Mouse (Mus musculus): ENCODE results near the gene Haus6. TPM values are rescaled to one million over a fixed set of nuclear protein-coding genes. Genes with fewer than 3 reads are reported as not detected.

Gene Haus6
- total RNA-seq, 1 experiment from 2014 or later: 18.6 TPM

DNA sequence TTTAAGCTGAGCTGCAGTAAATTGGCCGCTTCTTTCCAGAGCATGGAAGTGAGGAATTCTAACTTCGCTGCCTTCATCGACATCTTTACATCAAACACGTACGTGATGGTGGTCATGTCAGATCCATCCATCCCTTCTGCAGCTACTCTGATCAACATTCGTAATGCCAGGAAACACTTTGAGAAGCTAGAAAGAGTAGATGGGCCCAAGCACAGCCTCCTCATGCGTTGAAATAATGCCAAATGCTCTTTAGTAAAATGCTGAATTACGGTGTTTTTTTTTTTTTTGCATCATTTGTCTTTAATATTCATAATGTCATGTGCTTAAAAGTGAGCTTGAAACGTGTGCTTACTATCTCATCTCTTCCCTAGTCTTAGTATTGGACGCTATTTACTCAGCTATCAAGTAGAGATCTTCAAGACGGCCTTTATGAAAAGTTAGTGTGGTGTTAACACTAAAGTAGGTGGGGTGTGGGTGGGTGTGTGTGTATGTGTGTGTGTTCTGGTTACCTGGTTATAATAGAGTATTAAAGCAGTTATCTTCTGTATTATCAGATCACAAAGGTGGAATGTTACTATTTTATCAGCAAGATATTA, 35.1 kb downstream of the Haus6 start:
- no peak for ATAC-seq (ENCODE audit: extremely low read depth, insufficient number of reproducible peaks, low FRiP score, poor library complexity, severe bottlenecking)

DNA sequence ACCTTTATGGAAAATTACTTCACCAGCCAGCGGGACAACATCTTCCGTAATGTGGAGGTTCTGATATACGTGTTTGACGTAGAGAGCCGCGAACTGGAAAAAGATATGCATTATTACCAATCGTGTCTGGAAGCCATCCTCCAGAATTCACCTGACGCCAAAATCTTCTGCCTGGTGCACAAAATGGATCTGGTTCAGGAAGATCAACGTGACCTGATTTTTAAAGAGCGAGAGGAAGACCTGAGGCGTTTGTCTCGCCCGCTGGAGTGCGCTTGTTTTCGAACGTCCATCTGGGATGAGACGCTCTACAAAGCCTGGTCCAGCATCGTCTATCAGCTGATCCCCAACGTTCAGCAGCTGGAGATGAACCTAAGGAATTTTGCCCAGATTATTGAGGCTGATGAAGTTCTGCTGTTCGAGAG, 35.7 kb downstream of the Haus6 start:
- no peak for ATAC-seq (ENCODE audit: extremely low read depth, insufficient number of reproducible peaks, low FRiP score, poor library complexity, severe bottlenecking)

DNA sequence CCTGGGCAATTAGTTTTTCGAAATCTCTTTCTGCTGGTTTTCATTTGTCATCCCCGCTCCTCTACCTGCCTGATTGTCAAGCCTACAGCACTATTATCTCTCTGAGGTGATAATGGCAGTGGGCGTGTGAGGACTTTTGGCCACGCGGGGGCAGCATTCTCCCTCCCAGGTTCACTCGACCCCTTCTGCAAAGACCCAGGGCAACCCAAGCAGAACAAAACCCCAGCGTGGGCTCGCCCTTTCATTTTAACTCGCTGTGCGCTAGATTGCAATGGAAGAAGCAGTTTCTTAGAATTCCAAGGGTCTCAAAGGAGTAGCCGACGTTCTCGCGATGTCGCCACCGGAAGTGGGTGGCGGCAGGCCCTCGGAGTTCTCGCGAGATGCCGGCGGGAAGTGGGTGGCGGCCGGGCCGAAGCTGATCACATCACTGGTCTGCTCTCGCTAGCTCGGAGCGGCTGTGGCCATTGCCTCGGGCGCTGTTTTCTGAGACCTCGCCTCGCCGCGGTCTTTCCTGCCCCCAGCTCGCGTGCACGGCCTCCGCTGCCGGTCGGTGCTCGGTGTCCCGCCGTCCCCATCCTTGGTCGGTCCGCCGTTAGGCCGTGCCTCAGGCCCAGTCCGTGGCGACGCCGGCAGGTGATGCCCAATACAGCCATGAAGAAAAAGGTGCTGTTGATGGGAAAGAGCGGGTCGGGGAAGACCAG, 36.4 kb downstream of the Haus6 start, which contains the start of gene Rraga:
TSS of gene Rraga (plus strand) at position 386 of the 701 bp plus-strand sequence.
- ATAC-seq (ENCODE audit: extremely low read depth, insufficient number of reproducible peaks, low FRiP score, poor library complexity, severe bottlenecking): peak; percentile 85

DNA sequence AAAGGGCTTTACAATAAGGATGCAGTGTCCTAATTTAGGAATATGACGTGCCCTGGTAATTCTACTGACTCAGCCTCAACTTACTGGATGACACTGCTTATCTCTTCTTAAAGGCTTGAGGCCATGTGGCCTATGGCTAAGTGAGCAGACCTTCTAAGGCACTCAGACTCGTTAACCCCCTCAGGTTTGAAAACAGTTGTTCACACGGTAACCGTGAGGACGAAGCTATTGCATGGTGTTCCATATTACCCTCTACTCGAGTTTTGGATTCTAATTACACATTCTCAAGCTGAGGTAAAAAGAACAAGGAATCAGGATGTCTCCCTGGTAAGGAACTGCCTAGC, 36.9 kb downstream of the Haus6 start:
- ATAC-seq (ENCODE audit: extremely low read depth, insufficient number of reproducible peaks, low FRiP score, poor library complexity, severe bottlenecking): no peak

DNA sequence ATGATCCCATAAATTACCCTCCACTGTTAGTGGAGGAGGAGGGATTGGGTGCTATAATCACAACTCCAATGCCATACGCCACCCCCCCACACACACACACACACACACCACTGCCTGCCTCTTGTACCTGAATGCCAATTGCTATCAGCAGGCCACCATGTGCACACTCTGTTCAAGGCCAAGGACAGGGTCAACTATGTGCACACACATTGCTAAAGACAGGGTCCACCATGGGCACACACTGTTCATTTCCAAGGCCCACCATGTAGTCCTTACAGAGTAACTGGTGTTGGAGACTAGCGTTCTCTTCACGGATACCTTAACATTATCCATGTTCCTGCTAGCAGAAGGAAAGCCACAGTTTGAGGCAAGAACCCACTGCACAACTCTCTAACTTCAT, 50.8 kb downstream of the Haus6 start:
- no peak for ATAC-seq (ENCODE audit: extremely low read depth, insufficient number of reproducible peaks, low FRiP score, poor library complexity, severe bottlenecking)

DNA sequence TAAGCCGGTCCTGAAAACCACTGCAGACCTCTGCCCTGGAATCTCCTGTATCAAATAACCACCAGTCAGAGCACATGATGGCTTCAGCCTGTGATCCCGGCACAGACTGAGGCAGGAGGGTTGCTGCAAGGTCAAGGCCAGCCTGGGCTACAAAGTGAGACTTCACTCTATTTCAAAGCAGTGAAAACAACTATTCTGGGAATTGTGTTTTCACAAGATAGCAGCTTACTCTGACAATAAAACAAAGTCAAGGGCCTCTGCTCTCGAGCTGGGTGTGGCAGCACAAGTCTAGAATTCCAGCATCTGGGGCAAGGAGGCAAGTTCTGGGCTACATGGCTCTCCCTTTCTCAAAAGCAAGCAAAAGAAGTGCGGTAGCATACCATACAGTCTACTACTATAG, 52.8 kb downstream of the Haus6 start:
- no peak for ATAC-seq (ENCODE audit: extremely low read depth, insufficient number of reproducible peaks, low FRiP score, poor library complexity, severe bottlenecking)

DNA sequence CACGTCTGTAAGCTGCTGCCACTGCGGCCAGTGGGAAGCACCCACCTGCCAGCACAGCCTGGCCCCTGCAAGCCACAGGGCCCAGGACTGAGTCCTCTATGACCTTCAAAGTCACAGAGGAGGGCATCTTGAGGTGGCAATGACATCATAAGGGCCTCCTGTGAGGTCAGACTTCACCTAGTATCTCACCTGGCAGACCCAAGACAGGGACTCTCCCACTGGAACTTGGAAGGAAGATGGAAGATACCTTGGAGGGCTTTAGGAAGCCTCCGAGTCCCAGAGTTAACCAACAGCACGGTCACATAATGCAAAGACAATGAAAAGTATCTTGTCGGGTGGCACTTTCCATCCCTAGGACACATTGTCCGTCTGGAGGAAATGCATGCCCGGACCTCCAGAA, 53.6 kb downstream of the Haus6 start, which contains the start of gene Saxo1:
TSS of gene Saxo1 (minus strand) at position 101 of the 400 bp plus-strand sequence.
- ATAC-seq (ENCODE audit: extremely low read depth, insufficient number of reproducible peaks, low FRiP score, poor library complexity, severe bottlenecking): no peak

DNA sequence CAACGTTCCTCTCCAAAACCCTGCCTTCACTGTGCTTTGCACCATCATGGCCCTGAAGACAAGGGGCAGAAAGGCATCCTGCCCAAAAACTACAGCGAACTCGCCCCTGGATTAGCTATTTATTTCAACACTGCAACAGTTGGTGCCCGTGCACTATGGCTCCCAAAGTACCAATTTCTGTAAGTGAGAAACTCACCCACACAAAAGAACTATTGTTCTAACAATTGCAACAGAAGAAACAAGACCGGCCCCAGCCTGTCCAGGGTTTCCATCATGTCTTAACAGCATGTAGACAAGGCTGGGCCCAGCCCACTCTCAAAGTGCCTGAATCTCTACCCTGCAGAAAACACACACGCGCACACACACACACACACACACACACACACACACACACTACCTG, 54.5 kb downstream of the Haus6 start:
- no peak for ATAC-seq (ENCODE audit: extremely low read depth, insufficient number of reproducible peaks, low FRiP score, poor library complexity, severe bottlenecking)

DNA sequence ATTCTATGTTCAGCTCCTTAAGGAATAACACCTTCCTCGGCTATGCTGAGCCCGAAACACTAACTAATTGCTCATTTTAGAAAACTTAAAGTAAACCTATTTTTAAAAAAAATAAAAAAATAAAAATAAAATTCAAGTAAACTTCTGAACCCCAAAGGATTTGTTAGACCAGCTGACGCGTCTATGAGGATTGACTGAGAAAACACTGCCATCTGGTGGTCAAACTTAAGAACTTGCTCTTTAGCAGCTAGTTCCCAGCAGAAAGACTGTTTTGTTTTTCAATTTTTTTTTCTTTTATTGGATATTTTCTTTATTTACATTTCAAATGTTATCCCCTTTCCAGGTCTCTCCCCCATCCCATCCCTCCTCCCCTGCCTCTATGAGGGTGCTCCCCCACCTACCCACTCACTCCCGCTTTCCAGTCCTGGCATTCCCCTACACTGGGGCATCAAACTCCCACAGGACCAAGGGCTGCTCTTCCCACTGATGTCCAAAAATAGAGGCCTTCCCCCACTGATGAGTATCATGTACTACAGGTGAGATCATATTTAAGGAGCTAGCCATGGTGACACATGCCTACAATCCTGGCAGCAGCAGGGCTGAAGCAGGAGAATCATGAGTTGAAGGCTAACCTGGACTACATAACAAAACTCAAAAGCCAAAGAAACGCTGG, 56.7 kb downstream of the Haus6 start:
- ATAC-seq (ENCODE audit: extremely low read depth, insufficient number of reproducible peaks, low FRiP score, poor library complexity, severe bottlenecking): peak; percentile 54; the same call in 1 of the 2 replicates

DNA sequence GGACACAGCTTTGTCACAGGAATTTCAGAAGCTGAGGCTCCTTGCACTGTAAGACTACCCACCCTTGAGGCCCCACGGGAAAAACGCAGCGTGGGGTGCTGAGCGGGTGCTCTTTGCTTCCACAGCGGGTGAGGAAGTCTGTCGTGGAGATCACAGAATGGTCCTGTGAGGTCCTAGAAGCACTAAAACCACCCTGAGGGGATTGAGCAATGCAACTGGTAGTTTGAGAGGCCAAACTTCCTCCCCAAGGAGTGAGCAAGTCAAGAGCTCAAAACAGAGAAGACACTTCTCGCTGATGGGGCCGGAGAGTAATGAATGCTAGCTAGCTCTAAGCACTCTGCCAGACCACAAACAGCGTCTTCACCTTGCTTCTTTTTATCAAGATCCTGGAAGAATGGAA, 63.5 kb downstream of the Haus6 start:
- ATAC-seq (ENCODE audit: extremely low read depth, insufficient number of reproducible peaks, low FRiP score, poor library complexity, severe bottlenecking): no peak

DNA sequence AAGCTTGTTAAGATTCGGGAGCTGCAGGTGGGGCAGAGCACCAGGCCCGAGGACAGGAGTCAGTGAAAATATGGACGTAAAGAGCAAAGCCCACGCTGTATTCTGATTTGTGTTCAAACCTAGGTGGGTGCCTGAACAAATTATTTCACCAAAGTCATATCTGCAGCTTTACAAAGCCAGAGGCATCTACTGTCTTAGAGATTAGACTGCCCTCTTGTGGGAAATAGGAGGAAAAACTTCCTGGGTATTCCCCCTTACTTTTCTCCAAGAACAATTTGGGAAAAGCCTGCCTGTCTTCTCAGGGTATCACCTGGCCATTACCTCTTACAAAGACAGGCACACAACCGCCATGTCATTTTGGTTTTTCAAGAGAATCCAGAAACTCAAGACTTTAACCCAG, 66.2 kb downstream of the Haus6 start:
- ATAC-seq (ENCODE audit: extremely low read depth, insufficient number of reproducible peaks, low FRiP score, poor library complexity, severe bottlenecking): no peak

DNA sequence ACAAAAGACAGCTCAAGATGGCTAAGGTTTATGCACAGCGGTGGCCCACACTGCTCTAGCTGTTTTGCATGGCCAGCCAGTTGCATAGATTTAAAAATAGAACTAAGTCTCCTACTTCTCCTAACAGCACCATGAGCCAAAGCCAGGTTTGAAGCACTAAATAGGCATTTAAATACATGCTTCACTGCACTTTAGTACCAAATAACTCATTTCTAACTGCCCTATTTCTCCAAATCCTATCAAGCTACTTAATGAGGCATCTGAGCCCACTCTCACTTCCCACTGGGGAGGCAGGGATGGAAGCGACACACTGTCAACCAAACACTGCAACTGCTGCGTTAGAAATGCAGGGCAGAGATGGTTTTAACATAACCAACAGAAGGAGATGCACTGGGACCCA, 67.9 kb downstream of the Haus6 start:
- no peak for ATAC-seq (ENCODE audit: extremely low read depth, insufficient number of reproducible peaks, low FRiP score, poor library complexity, severe bottlenecking)

DNA sequence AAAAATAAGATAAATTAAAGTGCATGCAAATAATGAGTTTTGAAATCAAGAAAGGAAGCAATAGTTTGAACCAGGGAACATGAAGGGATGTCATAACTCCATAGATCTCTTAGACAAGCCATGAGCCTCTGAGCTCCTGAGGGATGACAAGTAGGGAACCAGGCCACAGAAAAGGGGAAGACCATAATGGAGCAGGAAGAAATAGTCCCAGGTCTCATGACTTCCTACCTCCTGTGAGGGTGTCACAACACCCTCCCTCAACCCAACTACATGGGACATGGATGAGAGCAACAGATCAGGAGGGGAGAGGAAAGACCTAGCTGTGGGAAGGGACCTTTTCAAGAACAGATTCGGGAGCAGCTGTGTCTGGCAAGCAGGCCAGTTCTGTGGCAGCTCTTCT, 70.3 kb downstream of the Haus6 start:
- ATAC-seq (ENCODE audit: extremely low read depth, insufficient number of reproducible peaks, low FRiP score, poor library complexity, severe bottlenecking): no peak

DNA sequence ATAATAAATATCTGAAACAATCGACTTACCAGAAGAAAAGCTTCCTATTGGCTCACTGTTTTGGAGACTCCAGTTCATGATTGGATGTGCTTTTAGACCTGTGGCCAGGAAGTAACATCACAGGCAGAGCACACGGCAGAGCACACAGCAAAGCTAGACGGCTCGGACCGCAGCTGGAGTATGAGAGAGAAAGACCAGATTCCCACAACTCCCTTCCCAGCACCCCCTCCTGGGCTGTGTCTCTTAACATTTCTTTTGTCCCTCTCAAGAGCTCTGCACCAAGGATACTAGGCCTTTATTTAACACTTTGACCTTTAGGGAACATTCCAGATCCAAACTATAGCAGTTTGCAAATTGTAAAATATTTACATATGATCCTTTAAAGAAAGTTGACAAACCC, 72.9 kb downstream of the Haus6 start:
- no peak for ATAC-seq (ENCODE audit: extremely low read depth, insufficient number of reproducible peaks, low FRiP score, poor library complexity, severe bottlenecking)

DNA sequence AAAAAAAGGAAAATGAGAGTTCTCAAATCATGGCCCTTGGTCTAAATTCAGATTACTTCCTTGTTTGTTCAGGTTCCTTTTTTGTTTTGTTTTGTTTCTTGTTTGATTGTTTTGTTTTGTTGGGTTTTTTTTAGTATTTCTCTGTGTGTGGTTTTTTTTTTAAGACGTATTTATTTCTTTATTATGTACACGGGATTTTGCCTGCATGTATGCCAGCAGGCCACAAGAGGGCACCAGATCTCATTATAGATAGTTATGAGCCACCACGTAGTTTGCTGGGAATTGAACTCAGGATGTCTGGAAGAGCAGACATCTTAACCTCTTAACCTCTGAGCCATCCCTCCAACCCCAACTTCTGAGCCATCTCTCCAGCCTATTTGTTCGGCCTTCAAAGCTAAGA, 73.9 kb downstream of the Haus6 start:
- ATAC-seq (ENCODE audit: extremely low read depth, insufficient number of reproducible peaks, low FRiP score, poor library complexity, severe bottlenecking): 0 out of 2 replicates have a peak, but pooled peaks have one; percentile 26

DNA sequence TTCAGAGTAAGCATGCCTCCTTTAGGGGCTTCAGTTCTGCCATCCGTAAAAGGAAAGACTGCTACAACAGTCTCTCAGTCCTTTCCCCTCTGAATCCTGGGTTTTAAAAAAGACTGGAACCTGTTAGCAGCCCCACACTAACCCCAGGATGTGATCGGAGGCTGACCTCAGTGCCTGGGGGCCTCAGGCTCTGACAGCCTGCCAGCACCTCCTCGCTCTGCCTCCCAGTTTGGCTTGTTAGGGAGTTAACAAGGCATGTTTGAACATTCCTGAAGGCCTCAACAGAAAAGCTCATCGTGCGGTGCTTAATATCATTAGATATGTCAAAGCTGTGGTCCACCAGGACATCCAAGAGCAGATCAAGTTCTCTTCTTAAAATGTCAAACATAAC, 77.8 kb downstream of the Haus6 start:
- no peak for ATAC-seq (ENCODE audit: extremely low read depth, insufficient number of reproducible peaks, low FRiP score, poor library complexity, severe bottlenecking)

DNA sequence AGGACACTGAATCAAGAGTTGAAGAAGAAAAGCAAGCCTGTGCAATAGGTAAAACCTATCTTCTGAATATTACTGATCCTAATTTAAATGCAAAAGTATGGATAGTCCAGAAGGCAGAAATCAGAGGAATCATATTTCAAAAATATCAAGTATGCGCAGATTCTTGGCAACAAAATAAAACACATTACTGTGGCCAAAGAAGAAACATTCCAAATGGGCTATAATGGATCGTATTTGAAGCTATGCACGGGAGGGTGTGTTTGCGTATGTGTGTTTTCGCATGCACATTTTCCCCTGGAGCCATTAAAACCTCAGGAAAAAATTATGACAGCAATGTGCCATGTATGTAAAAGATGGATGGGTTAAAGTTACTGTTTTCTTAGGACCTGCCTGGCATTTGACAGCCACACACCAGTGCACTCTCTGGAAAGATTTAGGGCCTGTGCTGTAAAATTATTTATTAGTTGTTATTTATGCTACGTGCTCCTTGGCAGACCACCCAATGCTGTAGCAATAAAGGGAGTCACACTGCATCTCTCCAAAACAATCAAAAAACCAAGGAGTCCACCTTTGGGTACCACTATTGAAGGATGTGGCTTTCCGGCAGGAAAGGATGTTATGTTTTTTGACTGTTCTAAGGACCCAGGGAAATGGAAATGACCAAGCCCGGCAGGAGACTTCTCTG, 78.3 kb downstream of the Haus6 start:
- ATAC-seq (ENCODE audit: extremely low read depth, insufficient number of reproducible peaks, low FRiP score, poor library complexity, severe bottlenecking): no peak

DNA sequence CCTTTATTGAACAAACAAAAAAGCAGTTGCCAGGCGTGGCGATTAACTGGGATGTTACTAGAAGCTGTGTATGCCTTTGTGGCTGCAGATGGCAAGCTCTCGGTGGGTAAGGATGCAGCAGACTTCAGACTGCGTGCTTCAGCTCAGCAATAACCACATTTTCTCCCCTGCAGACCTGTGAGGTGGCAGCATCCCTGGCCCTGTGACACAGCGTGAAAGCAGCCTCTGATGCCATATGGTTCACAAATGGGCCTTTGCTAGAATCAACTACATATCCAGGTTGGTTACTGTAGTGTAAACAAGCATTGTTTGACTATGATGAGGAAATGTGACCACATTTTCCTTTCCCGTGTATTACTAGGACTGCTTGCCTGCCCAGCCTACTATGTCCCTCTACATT, 82.7 kb downstream of the Haus6 start:
- ATAC-seq (ENCODE audit: extremely low read depth, insufficient number of reproducible peaks, low FRiP score, poor library complexity, severe bottlenecking): no peak

All from neutrophil, adult 5-6 weeks (primary cell).